Mouse (Mus musculus): Measurements from ENCODE around the gene Ptprq.

Gene Ptprq

DNA sequence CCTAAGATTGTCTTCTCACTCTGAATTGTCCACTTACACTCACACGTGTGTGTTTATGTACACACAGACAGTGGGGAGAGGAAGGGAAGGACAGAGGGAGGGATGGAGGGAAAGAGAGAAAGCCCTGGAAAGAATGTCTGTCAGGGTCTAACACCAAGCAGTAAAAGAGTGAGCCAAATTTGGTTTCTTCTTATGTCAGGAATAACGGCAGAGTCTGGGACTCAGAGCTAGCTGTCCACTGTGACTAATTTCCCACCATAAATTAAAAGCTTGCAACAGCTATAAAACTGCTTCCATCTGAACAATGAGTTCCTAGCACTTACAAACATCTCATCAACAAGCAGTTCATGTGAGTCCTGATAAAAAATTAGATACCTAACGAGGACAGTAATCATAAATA is 91.7 kb downstream of the Ptprq start:
- no peak for DNase-seq (ENCODE audit: low spot score in 2 of 2)

DNA sequence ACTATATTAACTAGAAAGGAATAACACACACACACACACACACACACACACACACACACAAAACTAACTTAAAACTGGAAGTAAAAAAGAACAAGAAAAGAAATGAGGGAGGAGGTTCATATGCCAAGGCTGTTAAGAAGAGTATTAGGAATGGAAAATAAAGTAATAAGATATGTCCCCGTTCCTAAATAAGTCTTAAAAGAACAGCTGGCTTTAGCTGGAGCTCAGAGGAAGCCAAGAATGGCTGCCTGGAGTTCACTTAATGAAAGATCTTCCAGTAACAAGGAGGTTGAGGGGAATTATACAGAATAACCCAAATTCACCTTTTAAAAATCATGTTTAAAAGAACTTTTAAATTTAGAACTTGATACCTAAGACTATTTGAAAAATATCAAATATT is 93.2 kb downstream of the Ptprq start:
- no peak for DNase-seq (ENCODE audit: low spot score in 2 of 2)

DNA sequence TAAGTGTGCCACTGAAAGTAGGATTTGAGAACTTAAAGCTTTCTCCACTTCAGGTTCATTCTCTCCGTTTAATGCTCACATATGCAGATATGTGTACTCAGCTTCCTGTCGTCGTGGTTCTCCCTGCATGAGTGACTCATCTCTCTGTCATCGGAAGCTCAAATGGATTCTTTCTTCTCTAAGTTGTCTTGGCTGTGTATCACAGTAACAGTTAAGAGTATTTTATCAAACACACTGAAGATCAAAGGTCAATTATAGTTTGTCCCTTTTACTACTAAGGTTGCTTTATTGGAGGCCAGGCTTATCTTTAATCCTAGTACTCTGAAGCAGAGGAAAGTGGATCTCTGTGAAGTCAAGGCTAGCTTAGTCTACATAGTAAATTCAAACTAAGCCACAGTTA is 95.6 kb downstream of the Ptprq start:
- no peak for DNase-seq (ENCODE audit: low spot score in 2 of 2)

DNA sequence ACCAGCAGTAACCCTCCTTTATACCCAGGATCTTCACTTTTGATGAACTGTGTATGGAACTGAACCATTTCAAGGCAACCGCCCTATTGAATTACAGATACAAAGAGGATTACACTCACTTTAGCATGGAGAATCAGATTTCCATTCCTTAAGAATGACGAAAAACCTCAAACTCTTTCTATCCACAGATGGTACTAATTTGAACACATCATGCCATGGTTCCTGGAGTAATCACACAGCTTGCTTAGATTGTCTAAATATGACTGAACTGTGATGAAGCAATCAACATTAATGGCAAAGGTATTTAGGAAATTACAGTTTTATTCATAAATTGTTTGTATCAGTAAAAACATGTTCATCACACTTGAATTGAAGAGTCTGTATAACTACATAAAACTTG is 104.4 kb downstream of the Ptprq start:
- DNase-seq (ENCODE audit: low spot score in 2 of 2), result no peak

DNA sequence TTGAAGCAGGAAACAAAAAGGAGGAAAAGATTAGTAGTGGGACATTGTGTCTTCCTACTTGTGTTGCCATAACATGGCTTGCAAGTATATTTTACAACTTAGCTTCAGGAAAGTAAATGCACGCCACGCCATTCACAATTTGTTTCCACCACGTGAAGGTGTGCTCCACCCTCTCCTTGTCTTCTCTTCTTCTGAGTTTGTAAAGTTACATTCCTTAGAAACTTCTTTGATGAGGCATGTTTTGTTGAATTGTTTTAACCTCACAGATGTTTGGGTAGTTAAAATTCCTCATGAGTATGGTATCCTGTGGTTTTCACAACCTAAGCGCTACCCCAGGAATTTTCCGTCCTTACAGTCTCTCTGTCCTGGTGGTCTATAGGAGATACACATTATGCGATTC is 118.5 kb downstream of the Ptprq start:
- no peak for DNase-seq (ENCODE audit: low spot score in 2 of 2)

DNA sequence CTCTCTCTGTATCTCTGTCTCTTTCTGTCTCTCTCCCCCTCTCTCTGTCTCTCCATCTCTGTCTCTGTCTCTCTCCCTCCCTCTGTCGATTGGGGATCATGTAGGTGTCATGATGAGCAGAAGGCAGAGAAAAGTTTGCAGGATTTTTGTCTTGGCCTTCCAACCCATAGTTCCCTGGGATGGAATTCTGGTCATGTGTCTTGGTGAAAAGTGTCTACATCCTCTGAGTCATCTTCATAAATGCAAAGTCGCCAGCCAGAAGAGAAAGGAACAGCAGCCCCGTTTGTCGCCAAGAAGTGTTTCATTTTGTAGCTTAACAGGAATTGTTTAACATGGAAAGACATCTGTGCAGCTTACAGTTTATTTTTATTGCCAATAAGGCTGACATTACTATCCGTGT is 136.5 kb downstream of the Ptprq start:
- no peak for DNase-seq (ENCODE audit: low spot score in 2 of 2)

DNA sequence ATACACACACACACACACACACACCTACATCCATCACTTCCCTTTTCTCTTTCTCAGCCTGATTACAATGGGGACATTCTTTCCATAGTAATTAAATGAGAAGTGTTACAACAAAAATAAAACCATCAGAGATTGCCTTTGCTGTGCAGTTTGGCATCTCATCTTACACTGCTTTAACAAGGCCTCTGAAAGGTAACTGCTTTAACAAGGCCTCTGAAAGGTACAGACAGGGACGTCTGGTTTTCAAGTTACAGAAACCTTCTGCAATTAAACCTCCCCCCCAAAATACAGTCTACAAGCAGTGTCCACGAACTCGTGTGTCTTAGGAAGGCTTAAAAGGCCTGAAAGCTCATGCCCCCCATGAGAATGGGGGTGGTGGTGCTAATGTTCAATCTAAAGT is 150.8 kb downstream of the Ptprq start:
- no peak for DNase-seq (ENCODE audit: low spot score in 2 of 2)

DNA sequence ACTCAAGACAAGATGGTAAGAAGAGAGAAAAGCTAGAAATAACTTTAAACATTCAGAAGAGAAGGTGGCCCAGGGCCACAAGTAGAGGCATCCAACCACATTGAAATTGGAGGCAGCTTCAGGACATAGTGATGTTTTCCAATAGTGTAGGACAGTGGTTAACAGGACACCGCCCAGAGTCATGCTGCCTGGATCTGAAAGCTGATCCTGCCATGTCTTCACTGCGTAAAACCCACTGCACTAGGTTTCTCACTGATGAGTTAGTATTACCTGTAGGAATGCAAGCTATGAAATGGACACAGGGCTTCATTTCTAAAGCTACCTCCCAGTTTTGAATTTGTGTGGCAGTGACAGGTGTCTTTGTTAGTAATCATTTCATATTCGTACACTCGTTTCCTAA is 151.6 kb downstream of the Ptprq start:
- DNase-seq (ENCODE audit: low spot score in 2 of 2), result no peak

DNA sequence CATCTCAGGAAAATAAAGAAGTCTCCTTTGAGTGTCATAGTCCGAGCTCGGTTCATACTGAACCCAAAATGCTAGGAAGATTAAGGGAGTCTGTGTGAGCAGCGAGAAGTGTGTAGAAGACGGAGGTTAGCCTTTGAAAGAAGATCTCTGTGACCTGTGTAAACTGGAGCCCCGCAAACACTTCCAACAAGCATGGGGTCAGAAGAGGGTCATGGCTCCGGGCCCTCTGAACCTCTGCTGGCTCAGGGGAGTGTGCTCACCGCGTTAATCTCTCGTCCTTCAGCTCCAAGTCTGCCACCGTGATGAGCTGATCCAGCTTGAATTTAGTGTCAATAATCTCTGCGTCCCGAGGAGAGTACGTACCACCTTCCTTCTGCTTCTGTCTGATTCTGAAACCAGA is 157.0 kb downstream of the Ptprq start:
- no peak for DNase-seq (ENCODE audit: low spot score in 2 of 2)

DNA sequence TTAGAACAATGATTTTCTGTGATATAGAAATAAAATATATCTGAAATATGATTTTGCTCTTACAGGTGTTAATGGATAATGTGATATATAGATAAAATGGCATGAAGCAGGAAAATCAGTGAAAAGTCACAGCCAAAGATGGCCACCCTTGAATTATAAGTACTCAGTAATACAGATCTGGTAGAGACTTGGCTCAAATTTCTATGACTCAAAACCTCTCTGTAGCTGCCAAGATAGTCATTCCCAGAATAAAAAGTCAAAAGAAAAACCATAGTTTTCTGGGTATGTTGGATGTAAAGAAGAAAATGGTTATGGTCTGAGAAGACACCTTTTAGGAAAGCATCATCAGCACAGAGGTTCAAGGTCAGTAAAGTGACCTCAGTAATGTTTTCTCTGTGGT is 159.0 kb downstream of the Ptprq start:
- no peak for DNase-seq (ENCODE audit: low spot score in 2 of 2)

DNA sequence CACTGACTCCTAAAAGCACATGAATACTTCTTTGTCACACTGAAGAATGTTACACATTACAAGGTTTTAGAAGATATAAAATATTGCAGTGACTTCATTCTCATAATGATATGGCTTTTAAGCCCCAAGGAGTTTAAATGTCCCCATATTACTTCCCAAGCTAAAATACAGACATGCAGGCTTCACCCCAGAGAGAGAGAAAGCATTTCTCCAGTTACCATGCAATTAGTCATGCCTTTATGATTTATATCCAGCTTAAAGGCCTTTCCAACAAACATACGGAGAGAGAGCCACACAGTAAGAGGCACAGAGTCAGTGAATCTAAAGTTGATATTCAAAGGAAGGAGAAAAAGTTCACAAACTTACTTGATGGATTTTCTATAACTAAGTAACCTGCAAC is 176.8 kb downstream of the Ptprq start:
- no peak for DNase-seq (ENCODE audit: low spot score in 2 of 2)

DNA sequence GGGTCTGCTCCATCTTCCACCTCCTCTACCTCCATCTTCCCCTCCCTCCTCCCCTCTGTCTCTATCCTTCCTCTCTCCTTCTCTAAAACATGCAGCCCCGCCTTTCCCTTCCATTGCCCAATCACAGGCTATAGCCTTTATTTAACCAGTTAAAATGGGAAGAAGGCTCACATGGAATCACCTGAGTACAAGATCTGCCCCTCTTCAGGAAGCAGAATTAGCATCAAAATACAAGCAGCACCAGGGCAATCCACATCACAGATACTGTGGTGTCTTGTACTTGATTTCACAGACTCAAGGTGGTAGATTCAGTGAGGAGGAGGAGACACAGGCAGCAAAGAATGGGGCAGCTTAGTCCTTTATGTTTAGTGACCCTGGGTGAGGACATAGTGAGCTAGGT is 191.1 kb downstream of the Ptprq start:
- no peak for DNase-seq (ENCODE audit: low spot score in 2 of 2)

DNA sequence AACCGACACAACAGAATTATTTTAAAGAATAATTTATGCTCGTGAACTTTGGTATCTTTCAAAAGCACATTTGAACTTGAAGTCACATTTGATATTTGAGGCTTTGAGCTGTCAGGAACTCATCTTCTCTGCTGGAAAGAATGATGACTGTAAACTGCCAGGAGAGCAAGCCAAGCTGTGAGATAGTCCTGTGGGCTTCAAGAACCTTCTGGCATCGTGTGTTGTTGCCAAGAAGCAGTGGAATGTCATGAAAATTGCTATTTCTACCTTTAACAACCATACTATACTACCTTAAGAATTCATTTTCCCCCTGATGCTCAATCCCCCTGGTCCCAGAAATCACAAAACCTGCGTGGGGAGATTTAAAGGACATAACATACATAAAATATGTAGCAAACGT is 200.6 kb downstream of the Ptprq start:
- DNase-seq (ENCODE audit: low spot score in 2 of 2), result no peak

DNA sequence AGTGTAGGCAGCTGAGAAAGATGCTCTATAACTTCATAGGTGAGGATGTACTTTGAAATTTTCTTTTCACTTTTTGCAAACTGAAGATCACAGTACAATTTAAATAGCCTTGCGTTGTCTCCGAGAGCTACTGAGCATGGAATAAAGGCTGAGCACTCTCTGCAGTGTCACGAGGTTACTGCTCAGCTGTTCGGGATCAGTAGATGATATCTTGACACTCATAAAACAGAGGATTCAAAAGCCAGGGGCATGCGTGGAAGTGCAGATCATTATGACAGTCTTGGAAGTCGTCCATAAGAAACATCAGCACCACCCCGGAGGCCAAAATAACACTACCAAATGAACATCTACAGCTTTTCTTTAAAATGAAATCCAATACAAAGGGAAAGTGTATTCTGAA is 203.2 kb downstream of the Ptprq start:
- no peak for DNase-seq (ENCODE audit: low spot score in 2 of 2)

DNA sequence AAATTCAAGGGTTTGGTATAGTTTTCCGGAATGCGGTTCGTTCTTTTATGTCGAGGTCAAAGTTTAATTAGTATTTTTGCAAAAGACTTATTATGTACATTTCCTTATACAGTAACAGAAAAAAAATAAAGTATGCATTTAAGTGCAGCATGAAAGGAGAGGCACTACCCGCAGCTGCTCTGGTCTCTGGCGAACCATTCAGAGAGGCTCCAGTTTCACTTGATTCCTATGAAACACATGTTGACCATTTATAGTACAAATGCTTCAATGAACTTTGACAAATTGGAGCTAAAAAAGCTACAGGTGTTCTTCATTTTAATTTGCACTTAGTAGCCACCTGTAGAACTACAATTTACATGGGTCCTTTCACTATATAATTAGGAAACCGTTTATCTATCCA is 205.1 kb downstream of the Ptprq start:
- no peak for DNase-seq (ENCODE audit: low spot score in 2 of 2)

DNA sequence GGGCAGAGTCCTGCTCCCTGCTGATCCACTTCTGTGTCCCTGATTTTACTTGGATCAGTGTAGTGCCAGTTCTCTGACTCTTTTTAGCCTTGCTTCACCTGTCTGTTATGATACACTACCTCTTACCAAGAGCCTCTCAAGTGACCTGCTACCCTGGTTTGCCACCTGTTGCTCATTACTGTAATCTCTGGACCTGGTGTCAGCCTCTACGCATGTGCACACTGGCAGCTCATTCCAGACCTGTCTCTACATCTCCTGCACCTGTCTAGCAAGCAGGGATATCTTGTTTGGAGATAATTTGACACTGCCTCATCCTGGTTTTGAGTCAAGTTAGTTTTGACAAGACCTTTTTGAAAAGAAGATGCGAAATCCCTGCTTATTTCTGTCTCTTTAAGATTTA is 213.5 kb downstream of the Ptprq start:
- DNase-seq (ENCODE audit: low spot score in 2 of 2), result no peak

DNA sequence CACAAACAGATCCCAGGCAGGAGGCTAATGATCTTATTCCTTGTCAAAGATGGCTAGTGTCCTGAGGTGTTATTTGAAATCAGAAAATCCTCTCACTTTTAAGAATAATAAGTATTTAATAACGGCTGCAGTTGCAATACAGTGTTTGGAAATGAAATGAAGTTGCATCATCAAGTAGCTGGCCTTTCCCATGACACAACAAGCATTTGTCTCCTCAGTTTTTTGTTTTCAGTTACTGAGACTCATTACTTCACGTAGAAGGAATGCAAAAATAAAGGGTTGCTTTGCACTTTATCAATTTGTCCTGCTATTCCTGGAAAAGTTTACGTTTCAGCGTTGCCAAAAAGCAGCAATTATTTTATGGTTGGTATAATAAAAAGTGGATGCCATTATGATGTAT is 216.4 kb downstream of the Ptprq start:
- no peak for DNase-seq (ENCODE audit: low spot score in 2 of 2)

DNA sequence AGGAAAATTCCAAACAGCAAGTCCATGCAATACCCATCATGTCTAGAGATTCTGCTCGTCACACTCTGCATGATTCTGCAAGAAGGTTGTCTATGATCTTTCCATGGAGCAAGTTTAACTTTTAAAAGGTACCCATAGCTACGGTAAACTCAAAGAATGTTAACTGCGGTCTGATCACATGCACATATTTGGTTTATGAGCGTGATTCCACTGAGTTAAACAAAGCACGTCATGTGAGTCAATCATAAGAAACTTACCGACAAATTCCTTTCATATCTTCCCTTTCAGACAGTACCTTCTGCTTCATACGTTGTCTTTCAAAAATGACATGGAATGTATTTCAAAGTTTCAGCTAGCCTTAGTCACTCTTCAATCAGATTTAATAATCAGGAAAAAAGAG is 217.7 kb downstream of the Ptprq start:
- DNase-seq (ENCODE audit: low spot score in 2 of 2), result no peak

DNA sequence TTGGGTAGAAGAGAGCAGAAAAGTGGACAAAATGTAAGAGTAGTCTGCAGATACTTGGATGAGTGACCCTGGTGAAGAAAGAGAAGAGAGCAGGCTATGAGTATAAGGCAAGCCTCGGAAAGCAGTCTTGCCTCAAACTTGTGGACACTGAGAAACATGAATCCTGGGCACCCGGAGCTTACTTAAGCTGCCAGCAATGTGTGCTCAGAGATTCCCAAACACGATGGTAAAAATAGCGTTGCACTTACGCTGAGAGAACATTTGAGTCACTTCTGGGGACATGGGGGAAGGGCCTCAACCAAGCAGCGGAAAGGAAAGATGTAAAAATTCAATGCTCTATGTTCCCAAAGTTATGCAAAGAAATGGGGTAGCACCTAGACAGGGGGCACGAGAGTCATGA is 220.2 kb downstream of the Ptprq start:
- DNase-seq (ENCODE audit: low spot score in 2 of 2), result no peak

DNA sequence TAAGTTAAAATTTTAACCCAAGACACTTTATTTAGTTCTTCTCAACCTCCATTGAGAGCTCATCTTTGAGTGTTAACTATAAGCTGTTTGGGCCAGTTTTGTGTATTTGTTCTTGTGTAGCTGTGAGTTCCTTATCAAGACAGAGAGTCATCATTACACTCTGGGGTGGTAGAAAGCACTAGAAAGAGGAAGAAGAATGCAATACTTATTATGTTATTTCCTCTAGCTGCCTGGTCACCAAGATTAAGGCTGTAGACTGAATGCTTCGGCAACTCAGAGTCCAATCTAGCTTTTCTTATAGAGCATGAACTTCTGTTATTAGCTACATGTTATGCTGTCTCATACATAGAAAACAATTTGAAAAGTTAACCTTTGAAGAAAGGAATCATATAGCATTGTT is 223.4 kb downstream of the Ptprq start:
- no peak for DNase-seq (ENCODE audit: low spot score in 2 of 2)

DNA sequence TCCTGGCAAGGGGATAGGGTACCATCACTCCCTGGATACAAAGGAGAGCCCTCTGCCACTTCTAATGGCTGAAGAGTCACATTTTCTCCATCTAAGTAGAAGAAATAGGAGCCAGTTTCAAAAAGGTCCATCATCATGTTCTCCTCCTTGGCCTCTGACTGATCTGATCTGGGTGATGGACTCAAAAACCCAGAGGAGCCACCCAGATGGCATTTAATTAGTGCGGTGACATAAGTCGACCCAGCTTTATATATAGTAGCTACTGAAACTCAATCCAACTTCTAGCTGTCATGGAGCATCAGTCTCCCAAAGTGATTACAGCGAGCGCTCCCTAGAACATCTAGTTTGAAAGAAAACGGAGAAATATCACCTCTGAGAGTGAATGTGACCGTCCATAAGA is 225.3 kb downstream of the Ptprq start, which contains the start of gene Myf6:
TSS of gene Myf6 (minus strand) at position 170 of the 400 bp plus-strand sequence.
- no peak for DNase-seq (ENCODE audit: low spot score in 2 of 2)

DNA sequence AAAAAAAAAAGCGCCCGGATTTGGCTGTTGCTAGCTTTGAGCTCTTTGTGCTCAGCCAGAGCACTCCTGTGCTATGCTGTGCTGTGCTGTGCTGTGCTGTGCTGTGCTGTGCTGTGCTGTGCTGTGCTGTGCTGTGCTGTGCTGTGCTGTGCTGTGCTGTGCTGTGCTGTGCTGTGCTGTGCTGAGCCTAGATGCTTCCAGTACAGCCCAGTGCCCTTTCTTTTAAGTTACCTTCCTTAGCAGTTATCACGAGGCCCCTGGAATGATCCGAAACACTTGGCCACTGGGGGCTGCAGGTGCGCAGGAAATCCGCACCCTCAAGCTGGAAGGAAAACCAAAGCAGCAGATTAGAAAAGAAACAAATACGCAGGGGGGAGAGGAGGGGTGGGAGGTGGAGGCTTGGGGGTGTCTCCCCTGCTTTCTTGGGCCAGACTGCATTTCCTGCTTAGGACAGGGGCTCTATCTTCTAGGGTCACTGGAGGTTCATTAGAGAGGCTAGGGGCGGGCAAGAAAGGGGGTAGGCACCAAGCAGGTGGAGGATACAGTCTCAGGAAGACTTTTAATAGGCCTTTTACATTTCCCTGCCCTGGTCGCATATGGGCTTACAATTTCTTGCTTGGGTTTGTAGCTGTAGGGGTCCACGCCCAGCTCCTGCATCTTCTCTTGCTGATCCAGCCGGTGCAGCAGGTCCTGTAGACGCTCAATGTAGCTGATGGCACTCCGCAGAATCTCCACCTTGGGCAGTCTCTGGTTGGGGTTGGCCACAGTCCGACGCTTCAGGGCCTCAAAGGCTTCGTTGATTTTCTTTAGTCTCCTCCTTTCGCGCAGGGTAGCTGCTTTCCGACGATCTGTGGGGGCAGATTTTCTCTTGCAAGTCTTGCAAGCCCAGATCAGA is 226.0 kb downstream of the Ptprq start:
- DNase-seq (ENCODE audit: low spot score in 2 of 2), result no peak

DNA sequence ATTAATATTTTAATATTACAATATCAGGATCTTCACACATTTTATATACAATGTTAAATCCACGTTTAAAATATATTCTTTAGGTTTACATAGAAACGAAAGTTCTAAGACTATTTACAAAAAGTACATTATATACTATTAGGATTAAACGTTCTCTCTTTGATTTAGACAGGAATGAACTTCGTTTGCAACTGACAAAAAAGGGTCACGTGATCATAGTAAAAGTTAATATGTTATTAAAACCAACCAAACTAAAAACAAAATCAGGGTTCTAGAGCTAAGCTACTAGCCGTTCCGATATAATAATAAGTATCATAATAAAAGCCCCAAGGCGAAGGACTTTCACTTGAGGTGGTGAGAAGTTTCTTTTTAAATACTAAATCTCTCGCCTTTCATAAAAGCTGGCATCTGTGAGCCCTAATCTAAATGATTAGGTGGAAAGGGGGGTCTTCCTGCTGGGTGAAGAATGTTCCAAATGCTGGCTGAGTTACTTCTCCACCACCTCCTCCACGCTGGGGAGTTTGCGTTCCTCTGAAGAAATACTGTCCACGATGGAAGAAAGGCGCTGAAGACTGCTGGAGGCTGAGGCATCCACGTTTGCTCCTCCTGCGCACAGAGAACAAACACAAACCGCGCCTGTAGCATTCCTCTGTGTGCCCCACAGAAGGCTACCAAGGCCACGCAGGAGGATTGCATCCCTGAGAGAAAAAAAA is 226.8 kb downstream of the Ptprq start:
- no peak for DNase-seq (ENCODE audit: low spot score in 2 of 2)

All from thymus, postnatal 10 days (tissue).